Mouse (Mus musculus) bone marrow, adult 2 months (tissue): Measurements from ENCODE around the gene Ciita.

Experiments used
- CTCF ChIP-seq: fragments of 200-500 bp; IDR thresholded peaks from 2 replicates; pipeline ENCODE4 v1.5.1; 2011; ENCODE audit warnings: low read length, control low read depth; ENCODE audit not compliant: control insufficient read depth, insufficient read depth
- POLR2A ChIP-seq: fragments of 200-500 bp; IDR thresholded peaks from 2 replicates; pipeline ENCODE4 v1.6.1; 2011; ENCODE audit warnings: low read depth, mild to moderate bottlenecking, control low read depth, low read length, borderline replicate concordance; ENCODE audit not compliant: control insufficient read depth

- TF ChIP-seq CTCF (no peak), POLR2A (no peak)
Observed at GRCm38 (mm10) chr16:10577548-10577947, 97.7 kb downstream of the Ciita start.
